Mouse (Mus musculus) small intestine, adult 2 months (tissue): ENCODE data around the gene Fam160a1. TPM values are rescaled to one million over a fixed set of nuclear protein-coding genes. Genes with fewer than 3 reads are reported as not detected.

Experiments
- H3K27ac ChIP-seq: fragments of 200-500 bp; 2 replicates; pipeline ENCODE4 v1.5.1; 2012; ENCODE audit warnings: low read depth, low read length, control low read depth, inconsistent platforms; ENCODE audit not compliant: insufficient read depth
- H3K27me3 ChIP-seq: fragments of 200-500 bp; 2 replicates; pipeline ENCODE4 v1.6.1; 2012; ENCODE audit warnings: mild to moderate bottlenecking, moderate library complexity, low read length, inconsistent platforms; ENCODE audit not compliant: control insufficient read depth, insufficient read depth
- H3K36me3 ChIP-seq: fragments of 200-500 bp; 2 replicates; pipeline ENCODE4 v1.6.1; 2012; ENCODE audit warnings: mild to moderate bottlenecking, low read length, control low read depth, inconsistent platforms; ENCODE audit not compliant: control insufficient read depth, insufficient read depth
- H3K4me1 ChIP-seq: fragments of 200-500 bp; 2 replicates; pipeline ENCODE4 v1.6.1; 2012; ENCODE audit warnings: low read length, inconsistent platforms, mixed read lengths; ENCODE audit not compliant: control insufficient read depth, insufficient read depth, insufficient read length
- H3K4me3 ChIP-seq: fragments of 200-500 bp; 2 replicates; pipeline ENCODE4 v1.5.1; 2012; ENCODE audit warnings: low read depth, mild to moderate bottlenecking, control low read depth, inconsistent platforms, low read length, moderate library complexity
- CTCF ChIP-seq: fragments of 200-500 bp; IDR thresholded peaks from 2 replicates; pipeline ENCODE4 v1.5.1; 2012; ENCODE audit warnings: low read depth, mild to moderate bottlenecking, control low read depth, inconsistent platforms, low read length, moderate library complexity, mixed read lengths; ENCODE audit not compliant: insufficient replicate concordance, insufficient read length; ENCODE audit errors: extremely low read depth
- POLR2A ChIP-seq: fragments of 200-500 bp; IDR thresholded peaks from 2 replicates; pipeline ENCODE4 v1.6.1; 2012; ENCODE audit warnings: low read depth, mild to moderate bottlenecking, control low read depth, inconsistent platforms, low read length, moderate library complexity
- WGBS: fragments of 180-500 bp; shearing (Covaris S2); methylation state at CpG from one replicate; pipeline ENCODE4 v1.1.7; 2018; 5-methylcytosine and 5-hydroxymethylcytosine counted together
- polyA plus RNA-seq: library from polyadenylated mRNA; depleted of rRNA; stranded (reverse); fragments of >200 nt; gene quantifications from 2 replicates; pipeline ENCODE4 v1.2.3, GENCODE M21; 2012

The Fam160a1 gene
- polyA plus RNA-seq, 1 experiment: 12.6 TPM

- no peaks in the 10 kb centered on the region for H3K27me3 ChIP-seq
- H3K36me3 ChIP-seq: no peaks in the 10 kb centered on the region
- H3K27ac ChIP-seq: no peak overlapping the region
- TF ChIP-seq CTCF: no peak
- TF ChIP-seq POLR2A: no peak
- no peak overlapping the region for H3K4me3 ChIP-seq
- H3K4me1 ChIP-seq: no peaks in the 10 kb centered on the region
- 92% methylated on average over 3 of the region's 3 CpGs for WGBS
Observed at GRCm38 (mm10) chr3:85695056-85695455, 122.0 kb downstream of the Fam160a1 start.

GRCm38 (mm10) chr3:85693013-85693412 lies 124.1 kb downstream of the Fam160a1 start:
- no peaks in the 10 kb centered on the region for H3K4me1 ChIP-seq
- H3K27ac ChIP-seq: no peak overlapping the region
- WGBS: 58% methylated on average over 3 of the region's 3 CpGs
- H3K36me3 ChIP-seq: no peaks in the 10 kb centered on the region
- no peak for TF ChIP-seq CTCF
- TF ChIP-seq POLR2A: no peak
- no peak overlapping the region for H3K4me3 ChIP-seq
- no peaks in the 10 kb centered on the region for H3K27me3 ChIP-seq

DNA sequence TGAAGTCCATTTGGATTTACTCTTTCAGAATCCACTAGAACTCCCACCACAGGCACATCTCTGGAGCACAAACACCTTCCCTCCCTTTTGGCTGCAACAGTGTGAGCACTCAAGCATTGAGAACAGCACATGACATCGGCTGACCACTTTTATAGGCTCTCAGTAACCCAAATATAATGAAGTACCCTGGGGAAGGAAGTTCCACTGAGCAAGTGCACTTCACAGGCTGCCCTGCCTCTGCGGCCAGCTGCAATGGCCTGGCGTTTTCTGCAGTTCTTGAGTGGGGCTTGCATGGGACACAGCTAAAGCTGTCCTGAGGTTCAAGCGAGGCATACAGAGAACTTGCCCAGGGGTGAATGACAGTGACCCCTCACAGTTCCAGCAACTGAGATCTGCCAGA lies 126.0 kb downstream of the Fam160a1 start:
- Histone ChIP-seq H3K4me3 (no peak overlapping the region), H3K27ac (no peak overlapping the region), H3K36me3 (no peaks in the 10 kb centered on the region), H3K27me3 (no peaks in the 10 kb centered on the region), H3K4me1 (no peaks in the 10 kb centered on the region)
- WGBS: 79% methylated on average over 4 of the region's 4 CpGs
- no peak for TF ChIP-seq CTCF
- no peak for TF ChIP-seq POLR2A

- no peaks in the 10 kb centered on the region for H3K4me1 ChIP-seq
- H3K27ac ChIP-seq: no peak overlapping the region
- TF ChIP-seq POLR2A (no peak), CTCF (no peak)
- H3K27me3 ChIP-seq: no peaks in the 10 kb centered on the region
- WGBS: 95% methylated on average over 14 of the region's 14 CpGs
- no peak overlapping the region for H3K4me3 ChIP-seq
- no peaks in the 10 kb centered on the region for H3K36me3 ChIP-seq
Observed at GRCm38 (mm10) chr3:85688341-85688740, 128.8 kb downstream of the Fam160a1 start.

GRCm38 (mm10) chr3:85685271-85685670 lies 131.8 kb downstream of the Fam160a1 start:
- Histone ChIP-seq H3K4me3 (no peak overlapping the region), H3K27me3 (no peaks in the 10 kb centered on the region), H3K36me3 (no peaks in the 10 kb centered on the region), H3K27ac (no peak overlapping the region), H3K4me1 (no peaks in the 10 kb centered on the region)
- WGBS: 86% methylated on average over 8 of the region's 8 CpGs
- no peak for TF ChIP-seq POLR2A
- TF ChIP-seq CTCF: no peak

- no peaks in the 10 kb centered on the region for H3K27me3 ChIP-seq
- no peak overlapping the region for H3K4me3 ChIP-seq
- no peaks in the 10 kb centered on the region for H3K36me3 ChIP-seq
- 88% methylated on average over 5 of the region's 5 CpGs for WGBS
- no peak for TF ChIP-seq CTCF
- TF ChIP-seq POLR2A: no peak
- H3K27ac ChIP-seq: no peak overlapping the region
- no peaks in the 10 kb centered on the region for H3K4me1 ChIP-seq
Observed at GRCm38 (mm10) chr3:85683618-85684017, 133.5 kb downstream of the Fam160a1 start.

- H3K27ac ChIP-seq: no peak overlapping the region
- H3K4me3 ChIP-seq: no peak overlapping the region
- H3K4me1 ChIP-seq: no peaks in the 10 kb centered on the region
- WGBS: 87% methylated on average over 7 of the region's 7 CpGs
- no peaks in the 10 kb centered on the region for H3K27me3 ChIP-seq
- no peaks in the 10 kb centered on the region for H3K36me3 ChIP-seq
- no peak for TF ChIP-seq CTCF
- no peak for TF ChIP-seq POLR2A
Observed at GRCm38 (mm10) chr3:85681136-85681535, 136.0 kb downstream of the Fam160a1 start.

- H3K4me3 ChIP-seq: no peak overlapping the region
- H3K27ac ChIP-seq: no peak overlapping the region
- H3K27me3 ChIP-seq: no peaks in the 10 kb centered on the region
- TF ChIP-seq CTCF: no peak
- no peak for TF ChIP-seq POLR2A
- peaks cover 5% of the 10 kb centered on the region for H3K36me3 ChIP-seq
- 88% methylated on average over 5 of the region's 5 CpGs for WGBS
- H3K4me1 ChIP-seq: no peaks in the 10 kb centered on the region
Observed at GRCm38 (mm10) chr3:85679960-85680359, 137.1 kb downstream of the Fam160a1 start.
